Mouse (Mus musculus): Measurements from ENCODE around the gene Lurap1.

Gene Lurap1

DNA sequence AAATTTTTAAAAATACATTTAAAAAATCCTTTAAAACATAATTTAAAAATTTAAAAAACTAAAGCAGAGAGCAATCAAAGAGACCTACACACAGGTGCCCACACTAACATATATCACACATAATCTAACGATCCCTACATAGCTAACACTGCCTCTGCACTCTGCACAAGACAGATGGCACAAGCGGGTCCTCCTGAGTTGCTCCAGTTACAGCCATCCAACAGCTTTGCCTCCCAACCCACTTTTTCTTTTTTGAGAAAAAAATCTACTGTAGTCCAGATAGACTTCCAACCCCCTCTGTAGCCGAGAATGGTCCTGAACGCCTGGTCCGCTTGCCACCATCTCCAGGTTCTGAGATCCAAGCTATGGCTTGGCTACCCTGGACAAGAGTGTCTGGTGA is 45.9 kb downstream of the Lurap1 start:
- no peak for DNase-seq (ENCODE audit: low spot score)

DNA sequence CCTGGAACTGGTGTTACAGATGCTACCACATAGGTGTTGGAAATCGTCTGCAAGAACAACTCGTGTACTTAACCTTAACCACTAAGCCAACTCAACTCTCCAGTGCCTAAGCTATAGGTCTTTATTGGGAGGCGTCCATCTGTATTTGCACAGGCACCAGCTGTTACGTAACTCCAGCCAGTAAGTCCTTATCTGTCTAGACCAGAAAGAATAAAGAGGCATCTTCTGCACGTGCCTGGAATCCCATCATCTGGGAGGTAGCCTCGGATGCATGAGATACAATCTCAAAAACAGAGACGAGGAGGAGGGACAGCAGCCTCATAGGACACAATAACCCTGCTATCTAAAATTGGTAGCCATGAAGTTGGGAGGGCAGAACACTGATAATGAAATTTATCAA is 50.2 kb downstream of the Lurap1 start:
- no peak for DNase-seq (ENCODE audit: low spot score)

DNA sequence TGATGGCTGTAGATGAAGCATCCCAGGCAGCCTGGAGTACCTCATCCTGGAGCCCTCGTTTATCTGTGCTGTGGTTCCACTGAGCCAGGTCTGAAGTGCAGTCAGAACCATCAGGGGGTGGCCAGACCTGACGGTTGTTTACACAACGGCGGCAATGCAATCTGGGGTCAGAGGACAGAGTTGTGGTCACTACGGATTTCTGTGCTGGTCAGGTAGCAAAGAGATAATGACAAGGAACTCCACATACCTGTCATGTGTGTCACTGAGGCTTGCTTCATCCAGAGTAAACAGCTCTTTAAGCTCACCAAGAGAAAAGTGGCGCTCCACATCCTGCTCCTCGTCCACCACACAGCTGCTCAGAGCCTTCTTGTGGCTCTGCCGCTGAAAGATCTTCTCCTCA is 53.9 kb downstream of the Lurap1 start:
- DNase-seq (ENCODE audit: low spot score): peak; percentile 29

- no peak for DNase-seq (ENCODE audit: low spot score)
Observed at GRCm38 (mm10) chr4:116096291-116096690, 54.8 kb downstream of the Lurap1 start.

DNA sequence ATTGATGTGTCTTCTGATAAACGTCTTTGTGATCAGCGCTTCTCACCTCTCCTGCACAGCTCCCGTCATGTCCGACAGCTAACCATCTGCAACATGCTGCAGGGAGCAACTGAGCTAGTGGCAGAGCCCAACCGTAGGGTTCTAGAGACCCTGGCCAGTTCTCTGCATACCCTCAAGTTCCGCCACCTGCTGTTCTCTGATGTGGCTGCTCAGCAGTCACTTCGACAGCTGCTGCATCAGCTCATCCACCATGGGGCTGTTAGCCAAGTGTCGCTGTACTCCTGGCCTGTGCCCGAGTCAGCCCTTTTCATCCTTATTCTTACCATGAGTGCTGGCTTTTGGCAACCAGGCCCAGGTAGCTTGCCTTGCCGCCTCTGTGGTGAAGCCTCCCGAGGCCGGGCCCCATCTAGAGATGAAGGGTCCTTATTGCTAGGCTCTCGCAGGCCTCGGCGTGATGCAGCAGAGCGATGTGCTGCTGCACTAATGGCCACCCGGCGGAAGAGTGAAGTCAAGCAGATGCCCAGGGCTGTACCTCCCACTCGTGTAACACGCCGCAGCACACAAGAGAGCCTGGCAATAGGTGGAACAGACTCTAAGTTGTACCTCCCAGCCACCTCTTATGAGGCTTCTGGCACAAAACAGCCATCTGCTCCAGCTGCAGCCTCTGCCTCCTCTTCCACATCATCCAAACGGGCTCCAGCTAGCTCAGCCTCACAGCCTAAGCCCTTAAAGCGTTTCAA is 62.5 kb downstream of the Lurap1 start:
- no peak for DNase-seq (ENCODE audit: low spot score)

Data from urinary bladder, postnatal 14 days (tissue).